Mouse (Mus musculus): ENCODE data around the gene Prrt4. TPM values are rescaled to one million over a fixed set of nuclear protein-coding genes. Genes with fewer than 3 reads are reported as not detected.
"Not testable (repeated sequence)": the region's sequence is repeated elsewhere in the genome, so short reads cannot be mapped to it uniquely, and the experiment has no call there.

Prrt4 gene
- 1 to 10 TPM; 2.4 to 2.6 TPM for total RNA-seq (2021)
- long read RNA-seq, partial matches to known transcripts, result 0 of 3 reads
- long read RNA-seq, other reads (novel, unspliced or antisense), result 3 of 3 reads

DNA sequence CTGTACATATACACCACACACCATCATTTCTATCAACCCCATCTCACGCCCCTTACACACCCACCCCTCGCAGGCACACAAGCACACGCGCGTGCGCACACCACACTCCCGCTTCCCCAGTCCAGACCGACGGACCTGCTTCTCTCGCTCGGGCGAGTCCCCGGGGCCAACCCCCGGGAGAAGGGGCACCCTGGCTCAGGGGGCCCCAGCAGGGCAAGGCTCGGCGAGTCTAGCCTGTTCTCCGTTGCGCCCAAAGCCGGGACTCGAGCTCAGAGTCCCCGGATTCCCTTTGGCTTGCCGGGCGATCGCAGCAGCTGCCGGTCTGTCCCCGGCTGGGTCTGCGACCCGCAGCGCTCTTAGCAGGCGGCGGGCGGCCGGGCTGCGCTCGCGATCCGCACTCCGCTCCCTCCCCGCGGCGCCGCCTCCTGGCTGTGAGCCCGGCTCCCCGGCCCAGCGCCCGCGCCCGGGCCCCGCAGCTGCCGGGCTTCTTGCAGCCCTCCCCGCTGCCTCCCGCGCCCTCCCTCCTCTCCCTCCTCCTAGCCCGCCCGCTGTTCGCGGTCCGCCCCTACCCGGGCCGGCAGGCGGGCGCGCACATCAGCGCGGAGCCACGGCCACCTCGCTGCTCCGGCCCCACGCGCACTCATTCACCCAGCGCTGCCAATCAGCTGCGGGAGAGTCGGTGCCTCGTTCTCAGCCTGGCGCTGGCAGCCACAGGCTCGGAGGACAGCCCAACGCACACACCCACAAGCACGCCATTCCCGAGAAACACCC is at the start of gene Prrt4:
Prrt4 (minus strand) TSS at position 697 of the 771 bp plus-strand sequence.
- peak; percentile 67 to 75 for DNase-seq (ENCODE audit: low spot score in 2 of 2)

GRCm38 (mm10) chr6:29217717-29218116 is 38.3 kb upstream of the Prrt4 start:
- DNase-seq (ENCODE audit: low spot score in 2 of 2), result not testable (repeated sequence)

GRCm38 (mm10) chr6:29215881-29216501 is 36.6 kb upstream of the Prrt4 start, which contains the start of gene Impdh1:
Impdh1 (minus strand) TSS chr6:29216364.
- peak in 1 of 2 experiments; percentile 40 for DNase-seq (ENCODE audit: low spot score in 2 of 2)

GRCm38 (mm10) chr6:29215181-29215580 is 35.8 kb upstream of the Prrt4 start:
- DNase-seq (ENCODE audit: low spot score in 2 of 2), result no peak

DNA sequence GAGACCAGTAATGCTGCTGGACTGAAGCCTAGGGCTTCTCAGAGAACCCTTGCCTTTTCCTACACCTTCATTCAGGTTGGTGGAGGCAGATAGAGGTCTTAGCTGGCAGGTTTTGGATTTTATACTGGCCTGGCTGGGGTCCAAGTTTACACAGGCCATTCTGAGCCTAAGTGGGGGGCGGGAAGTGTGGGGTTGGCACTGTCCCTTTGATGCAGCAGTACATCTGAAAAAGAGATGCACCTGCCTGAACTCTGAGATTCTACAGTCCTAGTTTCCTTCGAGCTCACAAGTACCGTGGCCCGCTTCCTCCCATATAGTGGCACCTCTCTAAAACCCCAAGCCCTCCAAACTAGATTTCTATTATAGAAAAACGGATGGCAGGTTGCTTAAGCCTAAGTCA is 35.4 kb upstream of the Prrt4 start:
- DNase-seq (ENCODE audit: low spot score in 2 of 2), result no peak

GRCm38 (mm10) chr6:29214245-29214644 is 34.9 kb upstream of the Prrt4 start:
- DNase-seq (ENCODE audit: low spot score in 2 of 2), result no peak

DNA sequence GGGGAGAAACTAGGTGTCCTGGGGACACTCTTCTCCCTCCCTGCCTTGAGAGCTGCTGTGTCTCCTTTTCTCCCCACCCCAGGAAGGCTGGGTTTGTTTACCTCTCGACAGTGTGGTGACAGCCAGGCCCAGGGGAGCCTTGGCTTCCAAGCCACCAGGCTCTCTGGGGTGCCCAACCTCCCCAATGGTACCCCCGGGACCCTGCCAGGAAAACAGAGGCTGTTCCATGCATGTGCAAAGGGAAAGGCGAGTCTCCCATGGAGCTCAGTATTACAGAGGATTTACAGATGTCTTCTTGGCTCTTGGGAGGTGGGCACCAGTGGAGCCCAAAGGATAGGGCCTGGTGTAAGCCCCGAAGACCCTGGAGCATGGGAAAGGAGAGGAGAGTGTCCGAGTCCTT is 34.1 kb upstream of the Prrt4 start:
- DNase-seq (ENCODE audit: low spot score in 2 of 2), result no peak

- peak; percentile 54 to 64 for DNase-seq (ENCODE audit: low spot score in 2 of 2)
Measured at GRCm38 (mm10) chr6:29211806-29212492, 32.6 kb upstream of the Prrt4 start.

- DNase-seq (ENCODE audit: low spot score in 2 of 2), result no peak
Measured at GRCm38 (mm10) chr6:29211146-29211545, 31.8 kb upstream of the Prrt4 start.

DNA sequence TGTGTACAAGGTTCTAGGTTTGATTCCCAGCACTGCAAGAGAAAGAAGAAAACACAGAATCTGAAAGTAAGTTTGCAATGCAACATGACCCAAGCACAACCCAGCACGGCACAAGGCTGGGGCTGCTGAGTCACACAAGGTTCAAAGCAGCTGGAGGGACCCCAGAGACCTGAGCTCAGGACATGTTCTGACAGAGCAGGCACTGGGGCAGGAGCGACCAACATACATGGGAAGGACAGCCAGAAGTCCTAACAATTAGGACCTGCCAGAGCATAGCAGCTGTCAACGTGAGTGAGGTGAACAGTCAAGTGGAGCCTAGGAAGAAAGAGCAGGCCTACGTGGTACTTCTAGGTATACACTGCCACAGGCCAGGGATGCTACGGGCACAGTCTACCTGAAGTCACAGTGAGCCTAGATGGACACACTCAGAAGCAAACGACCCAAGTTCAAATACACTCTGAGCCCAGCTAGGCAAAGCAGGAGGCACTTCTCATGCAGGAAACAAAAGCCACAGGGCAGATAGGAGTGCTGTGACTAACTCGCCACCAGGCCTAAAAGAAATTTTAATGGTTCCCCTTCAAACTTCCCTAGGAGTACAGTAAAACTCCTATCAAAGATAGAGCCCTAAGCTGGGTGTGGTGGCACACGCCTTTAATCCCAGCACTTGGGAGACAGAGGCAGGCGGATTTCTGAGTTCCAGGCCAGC is 31.0 kb upstream of the Prrt4 start:
- DNase-seq (ENCODE audit: low spot score in 2 of 2), result no peak

- DNase-seq (ENCODE audit: low spot score in 2 of 2), result no peak
Measured at GRCm38 (mm10) chr6:29208178-29208577, 28.8 kb upstream of the Prrt4 start.

- no peak for DNase-seq (ENCODE audit: low spot score in 2 of 2)
Measured at GRCm38 (mm10) chr6:29207017-29207416, 27.6 kb upstream of the Prrt4 start.

GRCm38 (mm10) chr6:29206006-29206405 is 26.6 kb upstream of the Prrt4 start:
- DNase-seq (ENCODE audit: low spot score in 2 of 2), result no peak

GRCm38 (mm10) chr6:29204932-29205614 is 25.7 kb upstream of the Prrt4 start:
- peak in 1 of 2 experiments; percentile 45 for DNase-seq (ENCODE audit: low spot score in 2 of 2)

DNA sequence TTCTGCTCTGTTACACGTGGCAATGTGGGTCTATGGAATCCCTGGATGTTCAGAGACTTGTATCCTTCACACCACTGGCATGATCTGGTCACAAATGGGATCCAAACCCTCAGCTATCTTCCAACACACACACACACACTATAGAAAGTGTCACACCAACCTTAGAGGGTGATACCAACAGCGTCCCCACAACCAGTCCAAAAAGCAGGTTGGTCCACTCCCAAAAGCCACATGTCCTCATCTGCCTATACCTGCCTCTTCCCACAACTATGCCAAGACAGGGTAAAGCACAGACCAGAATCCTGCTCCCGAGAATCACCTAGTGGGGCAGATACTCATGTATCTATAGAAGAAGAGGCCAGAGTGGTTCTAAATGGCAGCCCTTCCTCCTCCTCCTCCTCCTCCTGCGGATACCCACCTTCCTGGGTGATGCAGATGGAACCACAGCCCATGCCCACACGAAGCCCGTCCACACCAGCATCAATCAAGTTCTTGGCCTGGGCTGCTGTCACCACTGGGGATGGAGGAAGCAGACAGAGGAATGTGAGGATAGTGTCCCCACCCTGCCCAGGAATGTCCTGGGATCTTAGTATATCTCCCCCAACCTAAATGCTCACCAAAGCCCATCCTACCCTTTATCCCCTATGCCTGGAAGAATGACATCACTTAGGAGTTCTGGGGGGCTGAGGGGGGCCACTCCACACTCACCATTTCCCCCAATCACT is 24.6 kb upstream of the Prrt4 start:
- no peak for DNase-seq (ENCODE audit: low spot score in 2 of 2)

DNA sequence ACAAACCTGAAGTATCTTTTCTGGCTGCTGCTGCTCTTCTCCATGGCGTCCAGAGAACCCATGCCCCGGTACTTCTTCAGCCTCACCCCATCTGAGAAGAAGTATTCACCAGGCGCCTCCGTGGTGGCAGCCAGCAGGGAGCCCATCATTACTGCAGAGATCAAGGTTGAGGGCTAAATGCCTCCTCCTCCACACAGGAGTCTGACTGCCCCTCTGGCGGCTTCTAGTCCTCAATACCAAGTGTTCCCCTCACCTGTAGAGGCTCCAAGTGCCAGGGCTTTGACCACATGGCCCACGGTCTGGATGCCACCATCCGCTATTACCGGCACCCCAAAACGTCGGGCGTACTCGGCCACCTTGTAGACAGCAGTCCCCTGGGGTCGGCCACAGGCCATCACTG is 23.7 kb upstream of the Prrt4 start:
- no peak for DNase-seq (ENCODE audit: low spot score in 2 of 2)

GRCm38 (mm10) chr6:29201988-29202387 is 22.6 kb upstream of the Prrt4 start:
- no peak for DNase-seq (ENCODE audit: low spot score in 2 of 2)

- no peak for DNase-seq (ENCODE audit: low spot score in 2 of 2)
Measured at GRCm38 (mm10) chr6:29201341-29201740, 22.0 kb upstream of the Prrt4 start.

DNA sequence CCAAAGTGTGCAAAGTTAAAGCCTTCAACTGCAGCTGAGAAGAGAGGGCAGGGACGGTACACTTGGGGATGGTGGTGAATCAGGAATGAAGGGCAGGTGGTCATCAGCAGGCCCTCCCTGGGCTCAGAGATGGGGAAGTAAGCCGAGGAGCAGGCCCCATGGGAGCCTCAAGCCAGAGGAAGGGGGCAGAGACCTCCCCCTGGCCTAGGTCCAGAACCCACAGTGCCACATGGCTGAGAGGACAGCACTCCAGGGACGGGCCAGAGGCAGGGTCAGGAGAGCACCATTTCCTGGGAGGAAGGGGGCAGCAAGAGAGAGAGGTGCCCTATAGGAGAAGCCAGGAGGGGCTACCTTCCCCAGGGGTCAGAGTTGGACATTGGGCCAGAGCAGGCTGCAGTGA is 21.1 kb upstream of the Prrt4 start:
- no peak for DNase-seq (ENCODE audit: low spot score in 2 of 2)

GRCm38 (mm10) chr6:29199223-29199855 is 20.0 kb upstream of the Prrt4 start:
- DNase-seq (ENCODE audit: low spot score in 2 of 2), result no peak

Measured in layer of hippocampus, adult 18-20 months (tissue).